Mouse (Mus musculus) adrenal gland, postnatal 10 days (tissue): ENCODE data around the gene Grasp. TPM values are rescaled to one million over a fixed set of nuclear protein-coding genes. Genes with fewer than 3 reads are reported as not detected.

Source experiments
- DNase-seq: peaks from one replicate; pipeline ENCODE4 v3.0.0; 2021; ENCODE audit warnings: mixed read lengths
- total RNA-seq, 2 experiments: library from RNA; stranded (reverse); gene quantifications; 2 replicates each; pipeline ENCODE4 v1.2.3; 2021

Gene Grasp
- total RNA-seq, 2 experiments from 2014 or later: 16.4 to 24.0 TPM

DNA sequence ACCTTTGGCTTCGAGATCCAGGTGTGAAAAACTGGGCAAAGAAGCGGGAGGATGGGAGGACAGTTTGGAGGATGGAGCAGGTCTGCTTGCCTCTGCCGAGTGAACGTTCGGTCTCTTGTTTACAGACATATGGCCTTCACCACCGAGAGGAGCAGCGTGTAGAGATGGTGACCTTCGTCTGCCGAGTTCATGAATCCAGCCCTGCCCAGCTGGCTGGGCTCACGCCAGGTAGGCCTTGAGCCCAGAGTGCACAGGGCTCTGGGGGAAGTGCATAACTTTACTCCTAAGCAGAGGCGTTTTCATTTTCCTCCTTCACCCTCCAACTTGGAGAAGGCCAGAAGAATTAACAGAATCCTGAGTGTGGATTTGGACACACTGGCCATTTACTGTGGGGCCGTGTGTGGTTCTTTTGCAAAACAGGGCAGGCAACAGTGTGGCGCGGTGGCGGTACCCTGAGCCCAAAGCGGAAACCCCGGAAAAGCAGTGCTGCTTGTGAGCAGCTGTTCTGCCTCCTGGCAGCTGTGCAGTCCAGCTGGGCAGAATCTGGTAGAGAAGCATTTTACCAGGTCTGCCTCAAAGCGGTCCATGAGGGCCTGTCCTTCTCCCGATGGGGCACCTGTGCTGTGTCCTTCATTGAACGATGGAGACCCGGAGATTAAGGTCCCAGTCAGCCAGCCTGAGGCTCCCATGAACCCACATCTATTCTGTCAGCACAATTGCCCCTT lies 5.0 kb downstream of the Grasp start:
- DNase-seq: peak; percentile 86

DNA sequence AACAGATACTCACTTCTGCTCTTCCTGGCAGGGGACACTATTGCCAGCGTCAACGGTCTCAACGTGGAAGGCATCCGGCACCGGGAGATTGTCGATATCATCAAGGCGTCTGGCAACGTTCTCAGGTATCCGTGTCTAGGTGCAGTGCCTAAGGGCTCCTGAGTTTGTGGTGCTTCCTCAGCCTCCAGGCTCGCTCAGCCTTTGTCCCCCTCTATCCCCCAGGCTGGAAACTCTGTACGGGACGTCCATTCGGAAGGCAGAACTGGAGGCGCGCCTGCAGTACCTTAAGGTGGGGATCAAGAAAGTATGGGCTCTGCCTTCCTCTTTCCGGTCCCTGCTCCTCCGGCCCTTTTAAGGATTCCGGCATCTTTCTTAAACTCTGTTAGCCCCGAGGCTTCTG lies 6.5 kb downstream of the Grasp start:
- DNase-seq: no peak

DNA sequence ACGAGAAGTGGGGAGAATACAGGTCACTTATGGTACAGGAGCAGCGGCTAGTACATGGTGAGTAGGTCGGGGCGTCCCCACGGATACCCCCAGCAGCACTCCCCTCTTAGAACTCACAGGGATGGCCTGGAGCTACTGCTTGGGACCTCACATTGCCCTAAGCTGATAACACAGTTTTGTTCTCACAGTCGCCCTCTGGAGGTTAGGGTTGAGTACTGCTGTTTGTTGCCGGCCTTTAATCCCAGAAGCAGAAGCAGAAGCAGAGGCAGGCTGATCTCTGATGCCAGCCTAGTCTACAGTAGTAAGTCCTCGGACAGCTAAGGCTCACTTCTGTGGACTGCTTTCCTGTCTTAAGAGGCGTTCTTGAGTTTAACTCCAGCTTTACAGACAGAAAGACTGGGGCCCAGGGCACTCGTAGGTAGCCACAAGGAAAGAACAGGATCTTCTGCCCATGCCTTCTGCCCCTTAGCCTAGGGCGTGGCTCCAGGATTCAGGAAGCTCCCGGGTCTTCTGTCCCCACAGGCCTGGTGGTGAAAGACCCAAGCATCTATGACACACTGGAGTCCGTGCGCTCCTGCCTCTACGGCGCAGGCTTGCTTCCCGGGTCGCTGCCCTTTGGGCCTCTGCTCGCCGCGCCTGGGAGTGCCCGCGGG lies 7.1 kb downstream of the Grasp start:
- DNase-seq: peak; percentile 52

DNA sequence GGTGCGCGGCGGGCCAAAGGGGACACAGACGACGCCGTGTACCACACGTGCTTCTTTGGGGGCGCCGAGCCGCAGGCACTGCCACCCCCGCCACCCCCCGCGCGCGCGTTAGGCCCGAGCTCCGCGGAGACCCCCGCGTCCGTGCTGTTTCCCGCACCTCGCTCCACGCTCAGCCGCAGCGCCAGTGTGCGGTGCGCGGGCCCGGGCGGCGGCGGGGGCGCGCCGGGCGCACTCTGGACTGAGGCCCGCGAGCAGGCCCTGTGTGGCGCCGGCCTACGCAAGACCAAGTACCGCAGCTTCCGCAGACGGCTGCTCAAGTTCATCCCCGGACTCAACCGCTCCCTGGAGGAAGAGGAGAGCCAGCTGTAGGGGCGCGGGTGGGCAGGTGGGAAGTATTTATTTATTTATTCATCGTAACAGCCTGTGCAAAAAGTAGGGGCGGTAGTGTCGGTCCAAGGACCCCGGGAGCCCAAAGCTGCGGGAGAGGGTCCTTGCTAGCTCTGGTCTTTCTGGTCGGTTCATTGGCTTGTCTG lies 7.7 kb downstream of the Grasp start:
- DNase-seq: no peak

DNA sequence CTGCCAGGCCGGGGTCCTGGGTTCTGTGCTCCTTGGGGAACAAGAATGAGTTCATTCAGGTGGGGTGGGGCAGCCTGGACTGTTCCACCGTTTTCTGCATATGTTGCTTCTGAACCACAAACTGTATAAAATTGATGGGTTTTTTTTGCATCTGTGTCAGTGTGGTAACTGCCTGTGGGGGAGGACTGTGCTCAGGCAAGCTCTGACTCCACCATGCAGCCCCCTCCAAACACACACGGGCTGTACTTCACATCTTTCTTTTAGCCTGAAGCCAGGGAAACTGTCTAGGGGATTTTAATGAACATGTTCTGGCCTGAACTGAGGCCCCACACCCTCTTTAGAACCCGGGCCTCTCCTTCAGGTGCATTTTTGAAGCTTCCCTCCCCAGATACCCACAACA lies 8.6 kb downstream of the Grasp start:
- no peak for DNase-seq

DNA sequence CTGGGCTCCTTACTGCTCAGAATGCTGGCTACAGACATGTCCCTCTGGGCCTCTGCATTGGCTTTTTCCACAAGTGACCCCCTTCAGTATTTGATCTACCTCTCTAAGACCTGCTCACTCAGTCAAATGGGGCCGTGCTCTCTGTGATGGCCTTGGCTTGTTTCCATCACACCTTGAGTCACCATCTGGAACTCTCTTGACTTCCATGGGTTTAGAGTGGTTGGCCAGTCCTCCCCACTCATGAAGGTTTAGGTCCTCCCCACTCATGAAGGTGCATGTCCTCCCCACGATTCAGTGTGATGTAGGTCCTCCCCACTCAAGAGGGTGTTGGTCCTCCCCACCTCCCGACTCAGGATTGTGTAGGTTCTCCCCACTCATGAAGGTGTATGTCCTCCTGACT lies 9.2 kb downstream of the Grasp start:
- DNase-seq: no peak

DNA sequence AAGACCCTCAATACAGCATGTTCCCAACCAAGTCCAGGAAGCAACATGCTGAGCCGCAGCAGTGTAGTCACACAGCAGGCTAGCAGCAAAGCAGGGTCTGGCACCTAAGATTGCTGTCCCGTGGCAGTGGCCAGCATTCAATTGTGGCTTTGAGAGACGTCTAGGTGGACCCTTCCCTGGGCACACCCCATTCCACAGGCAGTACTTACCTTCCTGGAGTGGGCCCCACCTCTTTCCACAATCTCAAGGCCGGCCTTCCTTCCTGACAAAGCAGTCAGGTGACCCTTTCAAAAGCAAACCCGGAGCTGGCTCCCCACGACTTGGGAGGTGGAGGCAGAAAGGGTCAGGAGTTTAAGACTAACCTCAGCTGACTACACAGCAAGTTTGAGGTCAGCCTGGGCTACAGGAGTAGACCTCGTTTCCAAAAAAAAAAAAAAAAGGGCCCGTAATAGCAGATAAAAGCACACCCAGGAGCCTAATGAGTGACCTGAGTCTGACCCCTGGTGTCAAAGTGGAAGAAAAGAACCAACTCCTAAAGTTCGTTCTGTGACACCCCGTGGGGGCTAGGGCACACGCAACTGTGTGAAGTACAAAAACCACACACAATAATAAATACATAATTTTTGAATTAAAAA lies 9.8 kb downstream of the Grasp start:
- no peak for DNase-seq

DNA sequence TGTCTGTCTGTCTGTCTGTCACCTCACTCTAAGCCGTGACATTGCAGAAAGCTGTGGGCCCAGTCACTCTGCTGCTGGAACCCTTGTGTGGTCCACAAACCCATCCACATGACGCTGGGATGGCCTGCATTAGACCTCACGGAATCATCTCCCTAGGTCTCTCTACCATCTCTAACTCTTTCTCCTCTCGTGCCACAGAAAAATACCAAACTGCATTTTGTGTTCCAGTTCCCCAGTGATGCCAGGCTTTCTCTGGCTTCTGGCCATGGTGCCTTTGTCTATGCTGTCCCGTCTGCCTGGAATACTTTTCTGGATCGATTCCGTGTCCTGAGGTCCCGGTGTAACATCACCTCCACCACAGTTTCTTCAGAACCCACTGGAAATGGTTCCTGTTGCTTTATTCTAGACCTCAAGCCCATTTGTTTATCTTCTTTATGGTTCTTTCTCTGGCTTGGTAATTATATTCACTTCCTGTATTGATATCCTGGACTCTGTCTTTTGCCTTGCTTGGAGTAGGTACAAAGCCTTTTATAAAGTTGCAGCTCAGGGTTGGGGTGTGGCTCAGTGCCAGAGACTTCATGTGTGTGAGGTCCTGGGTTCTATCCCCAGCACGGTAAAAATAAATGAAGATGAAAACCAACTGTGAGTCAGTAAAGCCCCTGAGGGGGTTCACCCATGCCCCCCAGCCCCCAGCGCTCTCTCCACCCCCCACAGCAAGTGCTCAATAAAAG lies 10.8 kb downstream of the Grasp start:
- no peak for DNase-seq

DNA sequence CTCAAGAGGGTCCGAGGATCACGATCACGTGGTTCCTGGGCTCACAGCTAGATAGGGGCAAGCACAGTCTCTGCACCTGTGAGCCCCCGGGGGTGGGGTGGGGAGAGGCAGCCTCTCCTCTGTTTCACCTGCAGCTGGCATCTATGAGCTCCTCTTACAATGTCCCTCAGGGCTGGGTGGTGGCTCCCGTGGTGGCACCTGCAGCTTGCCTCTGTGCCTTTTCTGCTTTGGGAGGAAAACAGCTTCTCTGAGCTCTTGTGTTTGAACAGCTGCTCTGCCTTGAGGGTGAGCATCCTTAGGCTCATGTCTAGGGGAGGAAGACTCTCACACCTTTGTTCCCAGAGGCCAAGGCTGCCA lies 11.3 kb downstream of the Grasp start:
- no peak for DNase-seq

DNA sequence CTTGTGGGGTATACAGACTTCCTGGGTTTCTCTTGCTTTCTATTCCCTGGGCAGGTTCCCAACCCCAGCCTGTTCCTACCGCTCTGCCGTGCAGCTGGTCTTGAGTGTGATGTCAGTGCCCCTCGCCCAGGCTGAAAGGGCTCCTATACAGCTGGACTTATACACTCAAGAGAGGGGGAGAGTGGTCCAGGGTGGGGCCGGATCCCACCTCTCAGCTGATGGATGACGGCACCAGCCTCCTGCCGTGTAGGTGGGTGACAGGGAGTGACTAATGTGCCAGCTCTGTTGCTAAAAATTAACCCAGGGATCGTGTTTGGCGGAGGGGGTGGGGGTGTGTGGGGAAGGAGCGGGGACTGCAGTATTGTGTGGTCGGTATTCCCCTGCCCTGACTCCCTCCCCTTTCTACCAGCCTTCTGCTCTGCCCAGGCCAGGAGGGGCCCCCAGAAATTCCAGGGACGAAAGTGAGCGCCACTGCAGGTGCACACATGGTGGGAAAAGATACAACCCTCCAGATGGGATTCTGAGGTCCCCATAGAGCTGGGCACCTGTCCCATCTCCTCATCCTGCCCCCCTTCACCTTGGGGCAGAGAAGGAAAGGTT lies 11.8 kb downstream of the Grasp start:
- no peak for DNase-seq

DNA sequence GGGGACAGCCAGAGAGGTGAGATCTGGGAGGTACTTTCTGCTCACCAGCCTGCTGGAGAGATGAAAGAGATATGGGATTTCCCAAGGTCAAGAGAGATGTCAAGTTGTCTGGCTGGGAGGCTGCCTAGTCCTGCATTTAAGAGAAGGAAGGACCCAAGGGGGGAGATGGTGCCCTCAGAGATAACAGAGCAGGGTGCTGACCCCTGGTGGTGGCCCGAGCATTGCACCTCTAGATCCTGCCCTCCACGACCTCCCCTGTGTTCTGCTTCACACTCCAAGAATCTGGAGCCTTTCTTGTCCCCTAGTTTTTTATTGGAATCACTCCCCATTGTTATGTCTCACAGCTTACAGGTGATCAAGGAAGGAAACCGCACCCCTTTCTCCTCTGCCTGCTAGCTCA lies 12.9 kb downstream of the Grasp start:
- DNase-seq: peak; percentile 88

DNA sequence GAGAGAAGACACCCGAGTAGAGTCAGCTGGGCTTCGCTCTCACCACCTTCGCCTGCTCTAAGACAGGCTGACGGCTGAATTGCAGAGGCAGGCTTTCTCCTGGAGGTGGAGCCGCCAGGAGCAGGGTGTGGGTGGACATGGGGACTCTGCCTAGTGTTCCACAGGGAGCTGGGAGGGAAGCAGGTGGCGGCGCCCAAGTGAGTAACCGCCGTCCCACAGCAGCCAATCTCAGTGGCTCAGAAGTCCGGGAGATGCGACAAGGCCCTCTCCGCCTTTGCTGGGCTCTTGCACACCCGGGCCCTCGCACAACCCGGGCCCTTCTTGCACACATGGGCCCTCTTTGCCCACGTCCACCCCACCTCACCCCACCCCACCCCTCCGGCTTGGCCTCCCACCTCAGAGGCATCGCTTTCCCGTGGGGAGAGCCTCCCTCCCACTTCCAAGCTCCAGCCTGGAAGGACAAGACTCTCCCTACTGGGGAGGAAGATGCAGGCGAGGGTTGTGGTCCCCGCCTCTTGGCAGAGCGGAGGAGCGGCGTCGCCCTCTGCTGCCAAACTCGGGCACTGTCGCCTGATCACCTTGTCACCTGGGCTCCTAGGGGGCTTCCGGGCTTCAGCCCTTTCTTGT lies 15.0 kb downstream of the Grasp start:
- DNase-seq: peak; percentile 74

DNA sequence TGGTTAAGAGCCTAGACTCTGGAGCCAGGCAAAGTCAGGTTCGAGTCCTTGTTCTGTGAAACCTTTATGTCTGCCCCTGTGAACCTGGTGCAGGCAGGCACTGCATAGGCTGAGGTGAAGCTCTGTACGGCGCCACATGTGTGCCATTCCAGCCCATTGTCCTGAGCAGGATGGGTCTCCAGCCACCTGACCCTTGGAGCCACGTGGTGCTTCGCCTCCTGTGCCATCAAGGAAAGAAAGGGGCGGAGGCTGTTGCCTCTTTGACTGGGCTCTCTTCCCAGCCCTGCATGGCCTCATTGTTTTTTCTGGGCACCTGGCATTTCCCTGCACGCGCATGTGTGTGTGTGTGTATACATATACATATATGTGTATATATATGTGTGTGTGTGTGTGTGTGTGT lies 15.8 kb downstream of the Grasp start:
- no peak for DNase-seq

DNA sequence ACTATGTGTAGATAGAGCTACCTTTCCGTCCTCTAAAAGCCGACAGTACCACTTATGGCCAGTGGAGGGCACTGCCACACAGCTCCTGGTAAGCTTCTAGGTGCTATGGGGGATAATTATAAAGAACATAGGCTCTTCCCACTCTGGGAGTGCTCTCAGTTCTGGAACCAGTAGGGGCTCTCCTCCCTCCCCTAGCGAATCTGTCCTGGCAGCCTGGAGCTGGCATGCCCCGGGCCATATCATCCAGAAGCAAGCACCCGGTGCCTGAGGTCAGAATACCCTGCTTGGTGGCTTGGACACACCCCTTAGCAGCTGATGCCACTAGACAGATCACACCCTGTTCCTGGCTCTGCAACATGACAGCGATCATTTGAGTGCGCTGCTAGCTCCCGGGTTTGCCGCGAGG lies 16.8 kb downstream of the Grasp start:
- DNase-seq: peak; percentile 90

DNA sequence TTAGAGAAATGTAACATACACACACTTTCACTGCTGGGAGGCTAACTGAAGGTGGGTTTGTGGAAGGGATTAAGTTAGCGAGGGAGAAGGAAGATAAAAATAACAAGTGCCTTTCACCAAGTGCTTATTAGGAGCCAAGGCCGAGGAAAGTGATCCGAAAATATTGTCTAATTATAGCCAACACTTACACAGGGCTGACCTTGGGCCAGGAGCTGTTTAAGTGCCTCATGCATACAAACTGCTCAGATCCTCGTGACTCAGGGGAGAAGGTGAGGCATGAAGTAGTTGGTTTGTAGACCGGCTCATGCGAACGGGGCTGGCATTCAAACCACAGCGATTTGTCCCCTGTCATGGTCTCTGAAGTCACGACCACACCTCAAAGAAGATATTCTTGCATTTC lies 17.2 kb downstream of the Grasp start:
- no peak for DNase-seq

DNA sequence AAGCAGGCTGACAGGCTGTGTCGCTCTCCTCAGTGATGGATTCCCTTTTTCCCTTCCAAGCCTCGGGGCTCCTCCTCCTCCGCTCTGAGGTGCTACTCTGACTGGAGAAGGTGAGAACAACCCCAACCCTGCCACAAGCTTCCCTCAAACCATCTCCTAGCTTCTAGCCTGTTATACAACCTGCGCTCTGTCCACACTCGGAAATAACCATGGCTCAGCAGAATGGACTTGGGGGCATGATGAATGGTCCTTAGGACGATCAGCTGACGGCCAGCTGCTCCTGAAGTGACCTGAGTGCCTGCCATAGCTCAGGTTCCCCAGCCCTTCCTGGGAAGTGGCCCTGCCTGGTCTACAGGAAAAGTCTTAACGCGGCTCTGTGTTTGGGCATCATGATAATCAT lies 17.9 kb downstream of the Grasp start:
- no peak for DNase-seq

DNA sequence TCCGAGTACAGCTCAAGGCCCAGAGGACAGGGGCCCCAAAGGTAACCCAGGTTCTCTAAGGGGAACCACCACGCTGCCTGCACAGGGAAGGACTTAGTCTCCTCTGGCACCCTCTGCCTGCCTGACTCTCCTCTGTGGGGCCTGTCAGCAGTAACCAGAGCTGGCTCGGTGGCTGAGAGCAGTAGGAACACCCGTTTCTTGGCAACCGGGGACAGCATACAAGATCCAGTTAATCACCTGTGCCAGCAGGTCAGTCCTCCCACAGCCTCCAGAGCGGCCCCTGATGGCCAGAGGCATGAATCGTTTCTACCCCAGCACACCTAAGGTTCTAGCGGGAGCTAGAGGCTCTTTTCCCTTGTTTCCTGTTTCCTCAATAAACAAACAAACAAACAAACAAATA lies 18.7 kb downstream of the Grasp start:
- DNase-seq: peak; percentile 61

DNA sequence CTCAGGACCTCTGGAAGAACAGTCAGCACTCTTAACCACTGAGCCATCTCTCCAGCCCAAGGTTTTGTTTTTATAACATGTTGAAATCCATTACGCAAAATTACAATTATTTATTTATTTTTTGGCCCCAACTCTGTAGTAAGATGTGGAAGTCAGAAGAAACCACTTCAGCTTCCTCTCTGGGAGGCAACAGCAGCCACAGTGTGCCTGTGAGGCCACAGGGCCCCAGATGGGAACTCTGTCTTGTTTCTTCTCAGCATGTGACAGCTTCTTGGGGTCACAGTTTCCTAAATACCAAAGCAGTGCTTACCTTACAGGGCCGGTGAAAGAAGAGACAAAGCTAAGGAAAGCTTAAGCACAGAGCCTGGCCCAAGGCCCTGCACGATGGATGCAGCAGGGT lies 20.0 kb downstream of the Grasp start:
- DNase-seq: no peak

DNA sequence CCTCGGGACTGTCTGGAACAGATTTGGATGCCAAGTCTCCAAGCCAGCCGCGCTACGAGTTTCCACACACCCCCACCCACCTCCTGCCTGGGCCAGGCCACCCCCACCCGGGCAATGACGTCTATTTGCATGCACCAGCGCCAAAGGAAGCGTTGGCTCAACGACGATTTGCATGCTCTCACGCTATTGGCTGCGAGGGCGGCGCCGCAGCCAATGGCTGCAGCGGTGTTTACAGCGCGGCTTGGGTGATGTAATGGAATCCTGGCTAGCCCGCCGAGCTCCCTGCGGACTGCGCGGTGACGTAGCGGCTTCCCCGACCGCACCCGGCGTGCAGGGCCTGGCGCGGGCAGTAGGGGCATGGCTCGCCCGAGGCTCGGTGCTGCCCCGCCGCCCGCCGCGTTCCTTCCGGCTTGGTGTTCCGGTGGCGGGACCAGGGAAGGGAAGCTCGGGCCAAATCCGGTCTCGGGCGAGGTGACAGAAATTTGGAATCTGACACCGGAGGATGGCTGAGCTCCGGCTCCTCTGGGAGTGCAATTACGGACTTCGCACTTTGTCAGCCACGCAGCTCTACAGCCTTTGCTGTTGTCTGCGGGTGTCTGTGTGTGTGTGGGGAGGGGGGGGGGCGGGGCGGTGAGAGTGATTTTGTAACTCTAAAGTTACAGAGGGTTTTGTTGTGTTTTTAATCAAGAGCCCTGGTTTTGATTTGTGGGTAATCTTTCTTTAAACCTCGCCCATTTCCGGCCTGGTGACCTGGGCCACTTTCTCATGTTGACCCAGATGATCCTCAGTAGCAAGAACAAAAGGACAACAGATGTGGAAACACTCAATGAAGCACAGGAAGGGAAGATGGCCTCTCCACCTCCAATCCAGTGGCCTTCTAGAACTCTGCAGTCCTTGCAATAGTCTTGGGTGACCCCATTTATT lies 22.5 kb downstream of the Grasp start:
- DNase-seq: peak; percentile 97

DNA sequence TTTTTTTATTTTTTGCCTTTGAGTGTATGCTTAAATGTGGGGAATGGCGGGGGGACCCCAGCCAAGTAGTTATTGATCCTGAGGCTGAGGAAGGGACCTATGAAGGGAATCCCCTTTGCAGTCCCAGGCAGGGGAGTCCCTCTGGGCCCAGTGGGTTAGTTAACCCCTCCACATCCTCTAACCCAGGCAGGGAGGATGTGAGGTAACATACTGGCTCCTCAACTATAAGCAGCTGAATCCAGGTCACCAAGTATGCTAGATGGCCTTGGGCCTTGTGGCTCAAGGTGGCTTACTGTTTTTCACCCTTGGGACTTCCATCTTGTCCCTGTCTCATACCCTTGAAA lies 23.1 kb downstream of the Grasp start:
- no peak for DNase-seq
